Mouse (Mus musculus): ENCODE measurements around the gene Tssk6. TPM values are rescaled to one million over a fixed set of nuclear protein-coding genes. Genes with fewer than 3 reads are reported as not detected.

The Tssk6 gene
- total RNA-seq, 1 experiment from 2014 or later = 0.24 TPM

DNA sequence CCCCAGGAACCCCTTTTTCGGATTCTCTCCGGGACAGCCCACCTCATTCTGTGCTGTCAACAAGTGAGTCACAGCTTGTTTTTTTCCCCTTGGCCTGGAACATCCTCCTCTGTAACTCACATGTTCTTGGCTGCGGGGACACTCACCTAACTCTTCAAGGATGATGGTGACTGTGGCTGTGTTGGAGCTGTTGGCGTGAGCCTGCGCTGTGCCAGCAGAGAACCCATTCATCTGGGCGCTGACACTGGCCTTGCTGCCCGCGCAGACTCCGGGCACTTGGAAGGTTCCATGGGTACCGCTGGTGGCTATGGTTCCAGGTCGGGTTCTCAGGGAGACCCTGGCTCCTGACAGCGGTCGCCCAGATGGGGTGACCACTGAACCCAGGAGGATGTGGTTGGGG, 17.8 kb upstream of the Tssk6 start:
- no peak for DNase-seq

DNA sequence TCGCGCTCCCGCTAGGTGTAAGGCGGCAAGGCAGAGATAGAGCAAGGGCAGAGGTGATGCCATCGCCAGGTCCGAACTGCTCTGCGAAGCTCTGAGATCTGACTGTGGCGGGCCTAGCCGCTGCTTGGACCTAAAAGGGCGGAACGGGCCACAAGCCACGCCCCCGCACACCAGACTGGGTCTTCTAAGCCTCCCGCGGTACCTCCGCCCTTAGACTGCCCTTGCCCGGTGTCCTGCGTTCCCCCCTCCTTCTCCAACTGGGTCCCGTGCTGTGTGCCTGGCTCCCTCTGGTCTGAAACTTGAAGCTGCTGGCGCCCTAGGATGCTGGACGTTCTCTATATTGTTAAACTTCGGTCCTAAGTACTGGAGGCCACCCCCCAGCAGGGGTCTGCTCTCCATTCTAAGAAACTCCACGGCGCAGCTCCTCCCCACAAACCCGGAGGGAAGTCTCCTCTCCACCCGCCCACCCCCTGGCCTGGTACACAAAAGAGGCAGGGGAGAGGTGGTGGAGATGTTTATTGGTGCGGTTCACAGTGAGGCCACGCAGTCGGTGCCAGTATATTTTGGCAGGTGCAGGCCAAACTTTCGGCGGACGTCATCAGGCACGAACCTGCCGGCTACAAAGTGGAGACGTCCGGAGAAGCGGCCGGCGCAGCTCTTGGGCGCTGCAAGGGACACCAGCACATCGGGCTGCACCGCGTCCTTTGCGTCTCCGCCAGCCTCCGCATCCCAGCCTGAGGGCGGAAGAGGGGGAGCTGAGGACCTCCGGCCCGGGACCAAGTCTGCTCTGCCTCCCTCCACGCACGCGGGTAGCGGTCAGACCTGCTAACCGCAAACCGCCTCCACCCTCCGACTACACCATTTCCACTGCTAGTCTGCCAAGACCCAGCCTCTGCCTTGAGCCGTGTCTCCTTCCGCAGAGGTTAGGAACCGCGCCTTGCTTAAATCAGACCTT, 14.4 kb upstream of the Tssk6 start, which contains the start of gene Cilp2:
Gene Cilp2 (minus strand): TSS at position 399 of the 955 bp plus-strand sequence.
- no peak for DNase-seq

DNA sequence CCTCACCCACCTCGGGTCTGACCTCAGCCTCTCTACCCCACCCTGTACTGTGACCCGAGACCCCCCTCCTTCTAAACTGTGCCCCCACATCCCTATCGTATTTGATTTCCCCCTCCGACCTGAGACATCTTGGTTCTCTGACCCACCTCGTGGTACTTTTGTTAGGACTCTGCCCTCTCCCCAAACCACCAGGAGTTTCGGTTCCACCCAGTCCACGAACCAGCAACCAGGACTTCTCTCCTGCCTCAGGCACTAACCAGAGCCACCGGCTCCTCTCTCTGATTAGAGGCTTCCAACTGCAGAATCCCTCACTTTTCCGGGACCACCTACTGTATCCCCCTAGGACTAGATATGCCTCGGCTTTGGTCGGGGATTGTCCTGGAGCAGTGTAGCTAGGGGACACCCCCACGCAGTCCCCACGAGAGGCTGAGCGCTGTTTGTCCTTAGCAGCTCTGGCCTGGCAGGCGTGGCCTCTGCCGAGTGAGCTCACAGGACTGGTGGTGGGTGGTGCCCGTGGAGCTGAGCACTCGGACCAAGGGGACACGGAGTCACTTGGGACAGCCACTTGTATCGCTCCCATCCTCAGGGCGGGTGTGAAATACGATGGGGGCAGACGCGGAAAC, 13.6 kb upstream of the Tssk6 start:
- DNase-seq = no peak

DNA sequence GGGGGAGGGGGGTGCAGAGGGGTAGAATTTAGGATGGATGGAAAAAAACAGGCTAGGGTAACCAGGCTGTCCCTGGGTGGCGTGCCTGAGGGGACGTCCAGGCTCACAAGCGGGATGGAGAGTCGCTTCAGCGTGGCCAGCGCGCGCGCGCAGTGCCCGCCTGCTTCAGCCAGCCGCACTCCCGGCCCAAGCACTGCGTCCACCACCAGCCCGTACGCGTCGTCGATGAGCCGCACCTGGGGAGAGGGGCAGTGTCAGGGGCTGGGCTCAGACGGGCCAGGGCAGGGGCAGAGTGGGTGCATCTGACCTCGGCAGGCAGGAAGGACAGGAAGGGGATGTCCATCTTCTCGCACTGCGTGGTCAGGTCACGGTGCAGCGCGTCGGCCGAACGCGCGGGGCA, 13.1 kb upstream of the Tssk6 start:
- DNase-seq = no peak

DNA sequence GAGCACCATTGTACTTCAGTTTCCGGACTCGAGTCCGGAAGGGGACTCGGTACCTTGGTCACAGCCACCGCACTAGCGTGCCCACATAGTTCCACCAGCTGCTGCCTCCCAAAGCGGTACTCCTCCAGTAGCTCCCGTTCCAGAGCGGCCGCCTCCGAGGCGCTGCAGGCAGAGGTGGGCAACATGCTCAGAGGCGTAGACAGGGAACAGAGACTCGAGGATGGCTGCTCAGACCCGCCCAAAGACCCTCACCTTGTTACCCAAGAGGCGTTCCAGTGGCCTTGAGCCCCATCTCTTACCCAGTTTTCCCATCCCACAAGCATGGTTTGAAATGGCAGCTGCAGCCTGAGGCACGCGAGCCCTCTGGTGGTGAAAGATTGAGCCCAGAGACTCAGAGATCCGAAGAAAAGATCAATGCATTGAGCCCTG, 11.2 kb upstream of the Tssk6 start:
- peak; percentile 38 for DNase-seq

- no peak for DNase-seq
Observed at GRCm38 (mm10) chr8:69893863-69894262, 8.1 kb upstream of the Tssk6 start.

GRCm38 (mm10) chr8:69894836-69895332, 7.1 kb upstream of the Tssk6 start:
- DNase-seq = no peak

DNA sequence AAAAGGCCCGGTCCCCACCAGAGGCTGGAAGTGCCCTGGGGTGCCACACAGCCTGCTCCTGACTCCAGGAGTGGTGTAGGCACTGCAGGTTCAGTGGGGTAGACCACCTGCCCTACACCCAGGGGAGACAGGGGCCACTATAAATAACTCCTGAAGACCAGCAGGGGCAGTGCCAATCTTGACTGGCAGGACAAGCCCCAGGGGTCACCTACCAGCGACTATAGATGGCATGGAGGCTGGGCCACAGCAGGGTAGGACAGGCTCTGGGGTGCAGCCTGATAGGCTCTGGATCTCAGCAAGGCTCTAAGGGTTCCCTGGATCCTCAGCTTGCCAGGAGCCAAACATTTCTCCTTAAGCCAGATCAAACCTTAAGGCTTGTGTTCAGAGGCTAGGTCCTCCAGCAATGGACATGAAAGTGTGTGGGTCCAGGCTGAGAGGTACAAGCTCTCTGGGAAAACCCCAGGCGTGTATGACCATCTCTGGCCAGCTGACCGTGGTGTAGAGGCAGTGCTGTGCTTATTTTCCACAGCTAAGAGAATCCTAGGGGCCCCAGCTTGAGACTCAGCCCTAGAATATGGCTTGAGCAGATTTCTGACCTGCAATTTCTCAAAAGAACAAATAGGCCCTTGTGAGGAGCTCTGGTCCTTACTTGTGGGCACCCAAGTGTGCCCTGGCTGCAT, 6.1 kb upstream of the Tssk6 start:
- DNase-seq = no peak

- DNase-seq = no peak
Observed at GRCm38 (mm10) chr8:69897857-69898256, 4.1 kb upstream of the Tssk6 start.

GRCm38 (mm10) chr8:69899876-69900275, 2.1 kb upstream of the Tssk6 start:
- DNase-seq = no peak

GRCm38 (mm10) chr8:69900895-69901451, 1.0 kb upstream of the Tssk6 start:
- no peak for DNase-seq

- peak; percentile 95 for DNase-seq
Observed at GRCm38 (mm10) chr8:69901484-69902162, 361 bp upstream of the Tssk6 start.

DNA sequence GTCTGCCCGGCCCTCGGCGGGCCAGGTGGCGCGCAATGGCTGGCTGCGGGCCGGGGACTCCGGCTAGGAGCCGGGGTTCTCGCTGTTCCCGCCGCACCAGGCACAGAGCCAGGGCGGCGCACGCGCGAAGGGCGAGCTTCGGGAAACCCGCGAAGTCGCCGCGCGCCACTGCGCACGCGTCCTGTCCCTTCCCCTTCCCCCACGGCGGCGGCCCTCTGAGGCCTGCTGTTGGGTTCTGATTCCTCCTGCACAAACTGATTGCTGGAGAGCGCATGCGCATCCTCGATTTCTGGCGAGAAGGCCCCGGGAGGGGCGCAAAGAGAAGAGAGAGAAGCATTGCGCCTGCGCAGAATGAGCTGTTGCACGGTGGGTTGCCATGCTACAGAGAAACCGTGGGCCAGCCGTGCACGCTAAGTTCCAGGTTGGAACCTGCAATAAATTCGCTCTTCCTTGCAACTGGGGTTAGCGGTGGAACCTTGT, 1.1 kb downstream of the Tssk6 start:
- DNase-seq = peak; percentile 99

DNA sequence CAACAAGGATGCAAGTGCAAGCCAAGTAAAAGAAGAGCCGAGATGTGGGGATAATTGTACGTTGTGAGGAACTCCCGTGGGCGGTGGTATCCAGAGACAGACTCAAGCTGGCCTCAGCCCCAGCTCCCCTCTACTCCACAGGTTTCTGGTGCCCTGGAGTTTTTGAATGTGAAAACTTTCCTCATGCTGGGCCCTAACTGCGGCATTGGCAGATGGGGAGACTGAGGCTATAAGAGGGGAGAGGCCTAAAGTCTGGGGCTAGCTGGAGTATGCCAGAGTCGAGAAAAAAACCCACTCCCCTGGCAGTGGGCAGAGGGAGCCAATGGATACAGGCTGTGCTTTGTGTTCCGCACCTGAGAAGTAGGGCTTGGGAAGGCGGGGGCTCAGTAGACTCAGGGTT, 2.1 kb downstream of the Tssk6 start:
- DNase-seq = no peak

DNA sequence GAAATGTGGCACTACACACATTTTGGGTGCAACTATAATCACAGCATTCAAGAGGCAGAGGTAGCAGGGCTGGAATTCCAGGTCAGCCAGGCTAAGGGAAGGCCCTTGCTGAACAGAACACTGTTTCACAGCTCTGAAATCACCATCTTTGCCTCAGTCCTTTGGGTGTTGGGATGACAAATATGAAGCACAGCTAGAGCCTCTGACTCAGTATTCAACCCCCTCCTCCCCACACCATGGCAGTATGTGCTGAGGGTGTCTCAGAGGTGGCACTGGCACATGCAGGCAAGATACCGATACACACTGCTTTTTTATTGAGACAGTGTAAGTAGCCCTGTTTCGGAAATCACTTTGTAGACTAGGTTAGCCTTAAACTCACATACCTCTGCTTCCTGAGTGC, 4.3 kb downstream of the Tssk6 start:
- DNase-seq = no peak

DNA sequence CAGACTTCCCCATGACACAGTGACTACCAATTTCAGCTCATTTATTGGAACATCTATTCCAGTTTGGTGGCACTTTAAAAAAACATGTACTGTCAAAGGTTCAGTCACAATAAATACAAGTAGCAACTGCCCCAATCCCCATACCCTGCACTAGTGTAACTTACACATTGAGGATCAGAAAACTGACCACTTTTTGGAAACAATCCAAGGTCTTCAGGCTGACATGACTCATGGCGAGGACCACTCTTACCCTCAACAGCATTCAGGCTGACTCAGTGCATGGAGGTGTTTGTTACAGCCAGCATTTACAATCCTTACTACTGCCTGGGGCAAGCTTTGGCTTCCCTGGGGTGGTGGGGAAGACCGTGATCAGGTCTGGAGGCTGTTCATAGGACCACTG, 5.1 kb downstream of the Tssk6 start:
- DNase-seq = no peak

- DNase-seq = no peak
Observed at GRCm38 (mm10) chr8:69911917-69912316, 9.9 kb downstream of the Tssk6 start.

GRCm38 (mm10) chr8:69912478-69913074, 10.6 kb downstream of the Tssk6 start:
- no peak for DNase-seq

DNA sequence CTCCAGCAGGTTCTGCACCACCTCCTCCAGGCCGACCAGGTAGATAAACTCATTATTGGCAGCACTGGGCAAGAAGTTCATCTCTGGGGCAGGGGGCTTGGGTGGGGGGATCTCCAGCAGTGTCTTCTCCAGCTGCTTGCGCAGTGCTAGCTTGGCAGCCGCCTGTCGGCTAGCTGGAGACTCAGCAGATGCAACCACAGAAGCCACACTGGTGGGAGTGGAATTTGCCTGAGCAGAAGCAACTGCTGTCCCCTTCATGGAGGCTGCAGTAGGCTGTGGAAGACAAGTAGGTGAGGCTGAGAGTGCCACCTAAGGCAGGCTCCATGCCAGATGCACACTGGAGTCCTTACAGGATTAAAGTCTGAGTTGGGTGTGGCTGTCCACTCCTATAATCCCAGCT, 12.5 kb downstream of the Tssk6 start:
- no peak for DNase-seq

- no peak for DNase-seq
Observed at GRCm38 (mm10) chr8:69915748-69916147, 13.8 kb downstream of the Tssk6 start.

DNA sequence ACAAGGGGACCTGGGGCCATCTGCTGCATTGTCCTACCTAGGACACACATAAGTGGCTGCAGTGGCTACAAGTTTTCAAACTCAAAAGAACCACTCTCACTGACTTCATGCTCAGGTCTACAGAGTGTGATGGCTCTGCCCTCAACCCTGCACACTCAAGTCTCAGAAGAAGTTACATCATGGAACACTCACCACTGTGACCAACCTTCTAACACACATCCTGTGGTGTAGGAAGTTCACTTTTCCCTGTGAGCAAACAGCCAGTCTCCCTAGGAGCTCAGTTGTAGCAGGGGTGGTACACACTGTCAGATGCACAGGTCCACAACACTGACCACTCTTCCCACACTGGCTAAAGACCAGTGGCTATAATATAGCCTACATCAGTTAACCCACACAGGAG, 16.5 kb downstream of the Tssk6 start:
- DNase-seq = no peak
